Mouse (Mus musculus) heart, adult 9 months (tissue): Measurements from ENCODE around the gene Gmip.

Experiments used
- DNase-seq, 2 experiments: peaks; one replicate each; pipeline ENCODE4 v3.0.0; 2022; ENCODE audit warnings: low spot score in 2 of 2

The Gmip gene

GRCm38 (mm10) chr8:69861251-69861650 is 52.8 kb downstream of the Gmip start:
- no peak for DNase-seq

GRCm38 (mm10) chr8:69863387-69864020 is 55.0 kb downstream of the Gmip start:
- DNase-seq: no peak

- DNase-seq: no peak
Measured at GRCm38 (mm10) chr8:69864180-69864579, 55.7 kb downstream of the Gmip start.

GRCm38 (mm10) chr8:69867696-69868326 is 59.3 kb downstream of the Gmip start:
- no peak for DNase-seq

GRCm38 (mm10) chr8:69870003-69870765 is 61.7 kb downstream of the Gmip start:
- no peak for DNase-seq

- no peak for DNase-seq
Measured at GRCm38 (mm10) chr8:69870907-69871306, 62.4 kb downstream of the Gmip start.
